Mouse (Mus musculus) stomach, postnatal 0 days (tissue): ENCODE measurements around the gene Slc35b4.

Source experiments
- CTCF ChIP-seq: IDR thresholded peaks from 2 replicates; pipeline ENCODE4 v1.5.1; 2016; ENCODE audit warnings: antibody characterized with exemption, low read depth, mild to moderate bottlenecking, moderate library complexity
- EP300 ChIP-seq: optimal IDR thresholded peaks from 2 replicates; pipeline ENCODE3; 2016; ENCODE audit warnings: antibody characterized with exemption

DNA sequence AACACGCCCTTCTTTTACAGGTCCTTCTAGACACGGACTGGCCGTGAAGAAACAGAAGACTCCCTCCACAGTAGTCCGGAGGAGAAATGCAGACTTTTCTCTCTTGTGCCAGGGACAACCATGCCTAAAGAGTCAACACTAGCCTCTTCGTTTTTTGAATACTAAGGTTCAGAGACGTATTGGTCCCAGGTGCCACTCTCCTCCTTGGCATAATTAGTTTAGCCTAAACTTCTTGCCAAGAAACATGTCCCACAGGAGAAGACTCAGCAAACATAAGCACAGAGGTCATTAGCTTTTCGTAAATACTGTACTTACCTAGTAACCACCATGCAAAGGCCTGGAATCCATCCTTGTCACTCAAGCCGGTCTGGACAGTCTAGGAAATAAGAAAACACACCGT, 13.9 kb downstream of the Slc35b4 start:
- TF ChIP-seq CTCF = no peak
- no peak for TF ChIP-seq EP300
